Mouse (Mus musculus): ENCODE measurements around the gene Cplx2. TPM values are rescaled to one million over a fixed set of nuclear protein-coding genes. Genes with fewer than 3 reads are reported as not detected.

Gene Cplx2
- polyA plus RNA-seq, 2 experiments, result 5.5 to 10.9 TPM

DNA sequence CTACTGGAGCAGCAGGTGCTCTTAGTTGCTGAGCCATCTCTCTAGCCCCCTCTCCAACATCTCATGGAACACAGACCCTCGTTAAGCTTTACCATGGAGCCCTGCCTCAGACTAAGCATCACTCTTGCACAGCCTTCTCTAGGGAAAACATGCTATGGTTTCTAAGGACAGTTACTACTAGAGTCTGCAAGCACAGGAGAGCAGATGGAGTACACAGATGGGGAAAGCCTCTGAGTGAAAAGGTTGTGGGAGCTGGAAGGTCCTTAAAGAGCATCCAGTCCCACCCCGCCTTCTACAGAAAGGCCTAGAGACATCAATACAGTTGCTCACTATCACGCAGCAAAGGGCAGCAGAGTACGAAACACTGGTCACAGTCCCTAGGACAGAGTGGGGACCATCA is 20.2 kb downstream of the Cplx2 start:
- no peak overlapping the region for H3K4me3 ChIP-seq (replicated peaks; ENCODE audit: low read length)
- H3K36me3 ChIP-seq (ENCODE audit: control insufficient read depth, insufficient read depth, low read length), result no peaks in the 10 kb centered on the region
- ATAC-seq (ENCODE audit: low FRiP score, low read depth), result no peak
- H3K27ac ChIP-seq (replicated peaks; ENCODE audit: low read depth, low read length), result no peak overlapping the region
- H3K27me3 ChIP-seq (ENCODE audit: control insufficient read depth, insufficient read depth, low read length), result no peaks in the 10 kb centered on the region
- no peak overlapping the region for H3K4me2 ChIP-seq (replicated peaks; ENCODE audit: low read depth, low read length, severe bottlenecking)
- no peak for DNase-seq (ENCODE audit: low spot score)
- 95% methylated on average over 4 of the region's 4 CpGs for WGBS
- TF ChIP-seq POLR2A (IDR thresholded peaks at IDR 0.05; ENCODE audit: borderline replicate concordance, extremely low read depth, insufficient read depth, insufficient read length), result no peak
- H3K4me1 ChIP-seq (ENCODE audit: control insufficient read depth, insufficient read depth, low read length), result no peaks in the 10 kb centered on the region; the same call in 1 of the 2 replicates
- H3K9ac ChIP-seq (ENCODE audit: low read depth, low read length, severe bottlenecking), result no peak overlapping the region
- H3K9me3 ChIP-seq (ENCODE audit: control insufficient read depth, low read length), result no peaks in the 10 kb centered on the region

DNA sequence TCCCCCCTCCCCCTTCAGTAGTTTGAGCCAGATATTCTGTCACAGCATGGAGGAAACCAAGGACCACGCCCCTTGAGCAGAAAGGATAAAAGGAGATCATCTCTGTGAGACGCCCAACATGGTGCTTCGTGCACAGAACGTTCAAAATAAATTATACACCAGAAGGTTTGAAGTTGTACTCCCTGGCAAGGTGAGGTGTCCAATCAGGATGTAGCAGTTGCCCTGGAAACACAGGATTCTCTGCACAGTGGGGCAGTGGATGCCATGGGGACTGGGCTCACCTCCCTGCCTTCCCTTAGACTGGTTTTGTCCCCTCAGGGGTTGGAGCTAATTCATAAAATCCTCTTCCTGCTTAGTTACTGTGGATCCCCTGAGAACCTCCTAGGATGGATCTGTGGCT is 25.9 kb downstream of the Cplx2 start:
- TF ChIP-seq POLR2A (IDR thresholded peaks at IDR 0.05; ENCODE audit: borderline replicate concordance, extremely low read depth, insufficient read depth, insufficient read length), result no peak
- no peak overlapping the region for H3K4me3 ChIP-seq (replicated peaks; ENCODE audit: low read length)
- ATAC-seq (ENCODE audit: low FRiP score, low read depth) (no peak), DNase-seq (ENCODE audit: low spot score) (no peak)
- no peak overlapping the region for H3K9ac ChIP-seq (ENCODE audit: low read depth, low read length, severe bottlenecking)
- no peaks in the 10 kb centered on the region for H3K36me3 ChIP-seq (ENCODE audit: control insufficient read depth, insufficient read depth, low read length)
- H3K4me1 ChIP-seq (ENCODE audit: control insufficient read depth, insufficient read depth, low read length), result peaks cover 1% of the 10 kb centered on the region; the same call in 1 of the 2 replicates
- H3K9me3 ChIP-seq (ENCODE audit: control insufficient read depth, low read length), result no peaks in the 10 kb centered on the region
- H3K27me3 ChIP-seq (ENCODE audit: control insufficient read depth, insufficient read depth, low read length), result no peaks in the 10 kb centered on the region
- 77% methylated on average over 4 of the region's 4 CpGs for whole genome bisulfite sequencing
- H3K27ac ChIP-seq (replicated peaks; ENCODE audit: low read depth, low read length), result no peak overlapping the region
- no peak overlapping the region for H3K4me2 ChIP-seq (replicated peaks; ENCODE audit: low read depth, low read length, severe bottlenecking)

DNA sequence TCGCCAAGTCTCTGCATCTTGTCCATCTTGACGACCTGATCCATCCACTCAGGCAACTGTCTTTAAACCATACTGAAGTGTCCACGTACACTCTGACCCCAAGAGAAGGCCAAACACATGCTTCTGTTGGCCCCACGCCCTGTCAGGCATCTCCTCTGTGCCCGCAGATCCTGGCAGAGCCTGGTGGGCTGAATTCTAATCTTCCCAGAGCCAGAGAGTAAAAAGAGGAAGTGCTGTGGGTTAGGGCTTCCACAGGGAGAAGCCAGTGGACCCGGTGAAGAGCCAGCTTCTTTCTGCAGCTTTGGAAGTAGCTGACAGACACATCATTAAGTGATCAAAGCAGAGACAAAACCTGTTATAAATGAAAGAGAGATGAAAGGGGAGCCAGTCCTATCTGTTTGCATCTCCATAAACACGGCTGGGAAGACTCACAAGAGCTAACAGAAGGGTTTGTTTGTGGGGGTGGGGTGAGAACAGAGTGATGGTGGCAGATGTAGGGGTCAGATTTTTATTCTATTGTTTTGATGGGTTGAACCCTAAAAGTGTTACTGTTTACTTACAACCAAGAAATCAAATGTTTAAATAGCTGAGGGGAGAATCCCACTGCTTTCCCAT is 29.5 kb downstream of the Cplx2 start:
- H3K27me3 ChIP-seq (ENCODE audit: control insufficient read depth, insufficient read depth, low read length), result no peaks in the 10 kb centered on the region
- no peak for ATAC-seq (ENCODE audit: low FRiP score, low read depth)
- DNase-seq (ENCODE audit: low spot score), result no peak
- no peak overlapping the region for H3K4me2 ChIP-seq (replicated peaks; ENCODE audit: low read depth, low read length, severe bottlenecking)
- no peak overlapping the region for H3K4me3 ChIP-seq (replicated peaks; ENCODE audit: low read length)
- H3K4me1 ChIP-seq (ENCODE audit: control insufficient read depth, insufficient read depth, low read length), result peaks cover 22% of the 10 kb centered on the region
- no peak overlapping the region for H3K27ac ChIP-seq (replicated peaks; ENCODE audit: low read depth, low read length)
- 45% methylated on average over 7 of the region's 7 CpGs for whole genome bisulfite sequencing
- TF ChIP-seq POLR2A (IDR thresholded peaks at IDR 0.05; ENCODE audit: borderline replicate concordance, extremely low read depth, insufficient read depth, insufficient read length), result no peak
- H3K9ac ChIP-seq (ENCODE audit: low read depth, low read length, severe bottlenecking), result no peak overlapping the region
- no peaks in the 10 kb centered on the region for H3K36me3 ChIP-seq (ENCODE audit: control insufficient read depth, insufficient read depth, low read length)
- no peaks in the 10 kb centered on the region for H3K9me3 ChIP-seq (ENCODE audit: control insufficient read depth, low read length)

DNA sequence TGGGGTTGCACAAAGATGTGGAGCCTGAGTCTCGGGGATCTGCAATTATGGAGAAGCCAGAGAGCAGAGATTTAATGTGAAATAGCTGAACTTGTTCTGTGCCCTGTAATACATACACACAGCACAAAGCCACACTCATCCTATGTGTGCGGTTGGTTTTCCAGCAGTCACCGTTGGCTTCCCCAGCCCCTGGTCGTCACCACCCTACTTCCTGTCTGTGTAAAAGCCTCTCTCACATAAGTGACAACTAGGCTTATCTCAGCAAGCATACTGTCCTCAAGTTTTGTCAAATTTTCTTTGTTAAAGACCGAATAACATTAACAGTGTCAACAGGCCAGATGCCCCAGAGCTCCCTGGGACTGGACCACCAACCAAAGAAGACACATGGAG is 30.0 kb downstream of the Cplx2 start:
- no peak overlapping the region for H3K4me3 ChIP-seq (replicated peaks; ENCODE audit: low read length)
- H3K9me3 ChIP-seq (ENCODE audit: control insufficient read depth, low read length), result no peaks in the 10 kb centered on the region
- H3K36me3 ChIP-seq (ENCODE audit: control insufficient read depth, insufficient read depth, low read length), result no peaks in the 10 kb centered on the region
- WGBS, result 52% methylated on average over 5 of the region's 5 CpGs
- no peak overlapping the region for H3K9ac ChIP-seq (ENCODE audit: low read depth, low read length, severe bottlenecking)
- peaks cover 22% of the 10 kb centered on the region for H3K4me1 ChIP-seq (ENCODE audit: control insufficient read depth, insufficient read depth, low read length)
- DNase-seq (ENCODE audit: low spot score) (no peak), ATAC-seq (ENCODE audit: low FRiP score, low read depth) (no peak)
- no peaks in the 10 kb centered on the region for H3K27me3 ChIP-seq (ENCODE audit: control insufficient read depth, insufficient read depth, low read length)
- no peak overlapping the region for H3K27ac ChIP-seq (replicated peaks; ENCODE audit: low read depth, low read length)
- H3K4me2 ChIP-seq (replicated peaks; ENCODE audit: low read depth, low read length, severe bottlenecking), result no peak overlapping the region
- TF ChIP-seq POLR2A (IDR thresholded peaks at IDR 0.05; ENCODE audit: borderline replicate concordance, extremely low read depth, insufficient read depth, insufficient read length), result no peak

DNA sequence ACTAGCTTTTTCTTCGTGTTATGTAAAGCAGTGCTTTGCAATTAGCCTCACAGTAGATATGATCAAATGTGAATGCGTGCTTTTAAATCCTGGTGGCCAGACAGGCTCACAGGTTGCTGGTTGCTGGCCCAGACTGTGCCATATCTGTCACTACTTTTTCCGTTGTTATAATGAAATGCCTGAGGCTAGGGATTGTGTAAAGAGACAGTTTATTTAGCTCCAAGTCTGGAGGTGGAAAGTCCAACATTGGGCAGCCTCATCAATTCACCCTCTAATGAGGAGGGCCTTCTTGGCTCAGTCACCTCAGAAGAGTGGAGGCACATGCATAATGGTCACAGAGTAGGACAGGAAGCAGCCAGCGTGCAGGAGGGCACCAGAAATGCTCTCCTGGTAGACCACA is 31.2 kb downstream of the Cplx2 start:
- DNase-seq (ENCODE audit: low spot score) (no peak), ATAC-seq (ENCODE audit: low FRiP score, low read depth) (no peak)
- TF ChIP-seq POLR2A (IDR thresholded peaks at IDR 0.05; ENCODE audit: borderline replicate concordance, extremely low read depth, insufficient read depth, insufficient read length), result no peak
- Histone ChIP-seq H3K4me3 (replicated peaks; ENCODE audit: low read length) (no peak overlapping the region), H3K4me1 (ENCODE audit: control insufficient read depth, insufficient read depth, low read length) (peaks cover 22% of the 10 kb centered on the region), H3K27me3 (ENCODE audit: control insufficient read depth, insufficient read depth, low read length) (no peaks in the 10 kb centered on the region), H3K9ac (ENCODE audit: low read depth, low read length, severe bottlenecking) (no peak overlapping the region), H3K27ac (replicated peaks; ENCODE audit: low read depth, low read length) (no peak overlapping the region; the same call in 1 of the 2 replicates), H3K36me3 (ENCODE audit: control insufficient read depth, insufficient read depth, low read length) (no peaks in the 10 kb centered on the region), H3K9me3 (ENCODE audit: control insufficient read depth, low read length) (no peaks in the 10 kb centered on the region), H3K4me2 (replicated peaks; ENCODE audit: low read depth, low read length, severe bottlenecking) (no peak overlapping the region)
- WGBS, result 59% methylated on average over 4 of the region's 4 CpGs

Data from limb, embryonic 14.5 days (tissue).